Comparison of ENCODE assay signal across 7 mouse cellular contexts in genomic region chr10:80656130-80656862, GRCm38 (mm10). TPM values are rescaled to one million over a fixed set of nuclear protein-coding genes. Genes with fewer than 3 reads are reported as not detected.
DNase-seq lines count a peak whose midpoint lies in the region; ATAC-seq lines count a peak whose summit lies in the region.

No protein-coding gene starts in this region.

- no peaks in the 10 kb centered on the region for H3K9me3 ChIP-seq in intestine, embryonic 15.5 days
- no peaks in the 10 kb centered on the region for H3K9me3 ChIP-seq in midbrain, embryonic 10.5 days (replicated peaks)

- intact Hi-C loops in left cerebral cortex, postnatal 25 days (cut with DNase I) = loop anchor here (2.0 to 5.0 kb wide), 3 partner anchors 19 to 79 kb away; partner anchors contain the start of genes Csnk1g2 and Klf16

- under 1% methylated on average over 67 of the region's 72 CpGs for WGBS in intestine, embryonic 15.5 days
- 1% methylated on average over 72 of the region's 72 CpGs for WGBS in midbrain, embryonic 10.5 days

- H3K4me3 ChIP-seq in intestine, embryonic 15.5 days (replicated peaks) = peak overlapping the region; percentile 83
- H3K4me3 ChIP-seq in midbrain, embryonic 10.5 days = peak overlapping the region; percentile 94

- peak; percentile 95 to 97 for DNase-seq in adrenal gland, adult 18-20 months (ENCODE audit: low spot score in 2 of 2)
- peak; percentile 99 for DNase-seq in embryo, embryonic 11 days
- DNase-seq in gastrocnemius, postnatal 25 days = peak; percentile 95
- DNase-seq in left cerebral cortex, postnatal 25 days (ENCODE audit: low spot score in 2 of 2) = peak; percentile 89 to 97
- DNase-seq in midbrain, embryonic 10.5 days (ENCODE audit: low spot score) = peak; percentile 98
- DNase-seq in right cerebral cortex, postnatal 4 days = peak; percentile 99

- peak overlapping the region; percentile 92 for H3K9ac ChIP-seq in intestine, embryonic 15.5 days

- peak; percentile 87 for ATAC-seq in intestine, embryonic 15.5 days

- H3K27me3 ChIP-seq in intestine, embryonic 15.5 days (replicated peaks) = no peaks in the 10 kb centered on the region
- H3K27me3 ChIP-seq in midbrain, embryonic 10.5 days (ENCODE audit: low read depth, poor library complexity, severe bottlenecking) = no peaks in the 10 kb centered on the region

- peak overlapping the region; percentile 94 for H3K27ac ChIP-seq in intestine, embryonic 15.5 days
- H3K27ac ChIP-seq in midbrain, embryonic 10.5 days (replicated peaks) = peak overlapping the region; percentile 95

- H3K36me3 ChIP-seq in intestine, embryonic 15.5 days = no peaks in the 10 kb centered on the region
- peaks cover 10% of the 10 kb centered on the region for H3K36me3 ChIP-seq in midbrain, embryonic 10.5 days

- H3K4me2 ChIP-seq in intestine, embryonic 15.5 days (replicated peaks) = peak overlapping the region; percentile 83

- peaks cover 30% of the 10 kb centered on the region for H3K4me1 ChIP-seq in intestine, embryonic 15.5 days (replicated peaks)
- peaks cover 38% of the 10 kb centered on the region for H3K4me1 ChIP-seq in midbrain, embryonic 10.5 days

RNA-seq across cellular contexts. Expression of gene Btbd2, which starts 0.6 kb away (rescaled TPM):
- total RNA-seq in adrenal gland, adult 18-20 months (2021) = 10 to 100 TPM; 51.4 to 58.5 TPM
- total RNA-seq in gastrocnemius, postnatal 25 days (2021) = 10 to 100 TPM; 30.5 to 31.4 TPM
- polyA plus RNA-seq in intestine, embryonic 15.5 days (2015; fragmentation: Nextera tagmentation; extraction: Ambion mirVana) = 54.9 and 62.4 TPM in 2 replicates
- total RNA-seq in left cerebral cortex, postnatal 25 days (2021) = 10 to 100 TPM; 91.7 to 92.7 TPM
- polyA plus RNA-seq in midbrain, embryonic 10.5 days (2016; fragmentation: Nextera tagmentation; extraction: Ambion mirVana) = 70.3 and 75.2 TPM in 2 replicates

RNA-seq across cellular contexts. Expression of gene Mknk2, which starts 21.6 kb away (rescaled TPM):
- total RNA-seq in adrenal gland, adult 18-20 months (2021) = 100 to 1,000 TPM; 162 to 331 TPM
- 100 to 1,000 TPM; 243 to 270 TPM for total RNA-seq in gastrocnemius, postnatal 25 days (2021)
- 68.8 and 73.0 TPM in 2 replicates for polyA plus RNA-seq in intestine, embryonic 15.5 days (2015; fragmentation: Nextera tagmentation; extraction: Ambion mirVana)
- total RNA-seq in left cerebral cortex, postnatal 25 days (2021) = 10 to 100 TPM; 35.3 to 44.0 TPM
- polyA plus RNA-seq in midbrain, embryonic 10.5 days (2016; fragmentation: Nextera tagmentation; extraction: Ambion mirVana) = 82.7 and 84.7 TPM in 2 replicates

RNA-seq across cellular contexts. Expression of gene Csnk1g2, which starts 33.7 kb away (rescaled TPM):
- total RNA-seq in adrenal gland, adult 18-20 months (2021) = 100 to 1,000 TPM; 134 to 140 TPM
- 10 to 100 TPM; 85.8 to 99.9 TPM for total RNA-seq in gastrocnemius, postnatal 25 days (2021)
- polyA plus RNA-seq in intestine, embryonic 15.5 days (2015; fragmentation: Nextera tagmentation; extraction: Ambion mirVana) = 134 and 152 TPM in 2 replicates
- total RNA-seq in left cerebral cortex, postnatal 25 days (2021) = 100 to 1,000 TPM; 222 to 247 TPM
- polyA plus RNA-seq in midbrain, embryonic 10.5 days (2016; fragmentation: Nextera tagmentation; extraction: Ambion mirVana) = 131 and 151 TPM in 2 replicates

RNA-seq across cellular contexts. Expression of gene Mob3a, which starts 45.5 kb away (rescaled TPM):
- total RNA-seq in adrenal gland, adult 18-20 months (2021) = 10 to 100 TPM; 16.1 to 29.6 TPM
- 1 to 10 TPM; 5.7 to 6.8 TPM for total RNA-seq in gastrocnemius, postnatal 25 days (2021)
- polyA plus RNA-seq in intestine, embryonic 15.5 days (2015; fragmentation: Nextera tagmentation; extraction: Ambion mirVana) = 40.4 and 43.0 TPM in 2 replicates
- 10 to 100 TPM; 13.4 to 15.8 TPM for total RNA-seq in left cerebral cortex, postnatal 25 days (2021)
- polyA plus RNA-seq in midbrain, embryonic 10.5 days (2016; fragmentation: Nextera tagmentation; extraction: Ambion mirVana) = 69.9 and 73.9 TPM in 2 replicates

RNA-seq across cellular contexts. Expression of gene Izumo4, which starts 45.7 kb away (rescaled TPM):
- total RNA-seq in adrenal gland, adult 18-20 months (2021) = 10 to 100 TPM; 11.0 to 18.0 TPM
- total RNA-seq in gastrocnemius, postnatal 25 days (2021) = 1 to 10 TPM; 2.4 to 3.8 TPM
- polyA plus RNA-seq in intestine, embryonic 15.5 days (2015; fragmentation: Nextera tagmentation; extraction: Ambion mirVana) = 22.3 and 26.5 TPM in 2 replicates
- 10 to 100 TPM; 35.9 to 42.5 TPM for total RNA-seq in left cerebral cortex, postnatal 25 days (2021)
- 8.9 and 15.7 TPM in 2 replicates for polyA plus RNA-seq in midbrain, embryonic 10.5 days (2016; fragmentation: Nextera tagmentation; extraction: Ambion mirVana)

Comparison
In these comparisons a context has a peak if more than half of its experiments do, and no peak if none do; other contexts are left out.
1. Peak in every context shown above with its lines: DNase-seq, ATAC-seq, H3K4me3 ChIP-seq and H3K27ac ChIP-seq.